Mouse (Mus musculus): Measurements from ENCODE around the gene Gm49711. TPM values are rescaled to one million over a fixed set of nuclear protein-coding genes. Genes with fewer than 3 reads are reported as not detected.

Gm49711 gene
- polyA plus RNA-seq (2015; fragmentation: Nextera tagmentation; extraction: Ambion mirVana) = 0.18 and 0.57 TPM in 2 replicates

- Histone ChIP-seq H3K27me3 (no peaks in the 10 kb centered on the region), H3K4me2 (replicated peaks) (peak within 1 kb of the TSS; percentile 87), H3K4me3 (peak within 1 kb of the TSS; percentile 92), H3K4me1 (peaks cover 22% of the 10 kb centered on the region), H3K27ac (peak within 1 kb of the TSS; percentile 69; the same call in 1 of the 2 replicates), H3K9me3 (peaks cover 14% of the 10 kb centered on the region), H3K9ac (peak within 1 kb of the TSS; percentile 82), H3K36me3 (peaks cover 19% of the 10 kb centered on the region)
- peak; percentile 92 for ATAC-seq (ENCODE audit: low FRiP score, low read depth)
- WGBS = 1% methylated on average over 93 of the region's 99 CpGs
Measured at GRCm38 (mm10) chr16:92057852-92058643, at the start of gene Gm49711, which contains the start of the genes Mrps6 and Slc5a3. Gene Gm49711, plus strand, starts transcription at chr16:92058316. Gene Mrps6, plus strand, starts transcription at chr16:92058270. Gene Slc5a3, plus strand, starts transcription at chr16:92058322.

GRCm38 (mm10) chr16:92009586-92009985 lies 48.5 kb upstream of the Gm49711 start:
- WGBS = 81% methylated on average over 2 of the region's 2 CpGs
- H3K9me3 ChIP-seq = no peaks in the 10 kb centered on the region
- H3K27me3 ChIP-seq = no peaks in the 10 kb centered on the region
- no peak overlapping the region for H3K27ac ChIP-seq
- H3K4me1 ChIP-seq = no peaks in the 10 kb centered on the region
- ATAC-seq (ENCODE audit: low FRiP score, low read depth) = no peak
- H3K9ac ChIP-seq = no peak overlapping the region
- no peaks in the 10 kb centered on the region for H3K36me3 ChIP-seq
- H3K4me3 ChIP-seq = no peak overlapping the region
- no peak overlapping the region for H3K4me2 ChIP-seq (replicated peaks)

GRCm38 (mm10) chr16:92016792-92017191 lies 41.3 kb upstream of the Gm49711 start:
- Histone ChIP-seq H3K9ac (no peak overlapping the region), H3K27ac (no peak overlapping the region), H3K4me1 (peaks cover 6% of the 10 kb centered on the region; the same call in 1 of the 2 replicates), H3K36me3 (no peaks in the 10 kb centered on the region), H3K27me3 (no peaks in the 10 kb centered on the region), H3K9me3 (peaks cover 3% of the 10 kb centered on the region; the same call in 1 of the 2 replicates), H3K4me3 (no peak overlapping the region), H3K4me2 (replicated peaks) (no peak overlapping the region)
- 79% methylated on average over 8 of the region's 8 CpGs for WGBS
- no peak for ATAC-seq (ENCODE audit: low FRiP score, low read depth)

GRCm38 (mm10) chr16:92019141-92020118 lies 38.7 kb upstream of the Gm49711 start:
- Histone ChIP-seq H3K4me1 (peaks cover 6% of the 10 kb centered on the region; the same call in 1 of the 2 replicates), H3K4me3 (peak overlapping the region; percentile 39), H3K36me3 (no peaks in the 10 kb centered on the region), H3K4me2 (replicated peaks) (peak overlapping the region; percentile 62), H3K9ac (peak overlapping the region; percentile 62), H3K27ac (peak overlapping the region; percentile 15; the same call in 1 of the 2 replicates), H3K27me3 (no peaks in the 10 kb centered on the region), H3K9me3 (peaks cover 3% of the 10 kb centered on the region; the same call in 1 of the 2 replicates)
- WGBS = 8% methylated on average over 26 of the region's 26 CpGs
- ATAC-seq (ENCODE audit: low FRiP score, low read depth) = peak; percentile 44; the same call in 1 of the 2 replicates

- 85% methylated on average over 12 of the region's 12 CpGs for WGBS
- ATAC-seq (ENCODE audit: low FRiP score, low read depth) = no peak
- H3K4me3 ChIP-seq = no peak overlapping the region
- H3K27ac ChIP-seq = no peak overlapping the region
- no peaks in the 10 kb centered on the region for H3K27me3 ChIP-seq
- no peaks in the 10 kb centered on the region for H3K36me3 ChIP-seq
- peaks cover 6% of the 10 kb centered on the region; the same call in 1 of the 2 replicates for H3K4me1 ChIP-seq
- H3K9me3 ChIP-seq = peaks cover 3% of the 10 kb centered on the region; the same call in 1 of the 2 replicates
- no peak overlapping the region for H3K9ac ChIP-seq
- H3K4me2 ChIP-seq (replicated peaks) = no peak overlapping the region
Measured at GRCm38 (mm10) chr16:92021656-92022400, 36.3 kb upstream of the Gm49711 start.

- no peak overlapping the region for H3K9ac ChIP-seq
- peaks cover 2% of the 10 kb centered on the region; the same call in 1 of the 2 replicates for H3K9me3 ChIP-seq
- no peak for ATAC-seq (ENCODE audit: low FRiP score, low read depth)
- H3K27ac ChIP-seq = no peak overlapping the region
- no peak overlapping the region for H3K4me3 ChIP-seq
- H3K4me1 ChIP-seq = peaks cover 6% of the 10 kb centered on the region; the same call in 1 of the 2 replicates
- no peaks in the 10 kb centered on the region for H3K27me3 ChIP-seq
- WGBS = 71% methylated on average over 20 of the region's 20 CpGs
- no peaks in the 10 kb centered on the region for H3K36me3 ChIP-seq
- no peak overlapping the region for H3K4me2 ChIP-seq (replicated peaks)
Measured at GRCm38 (mm10) chr16:92022494-92023283, 35.4 kb upstream of the Gm49711 start.

- Histone ChIP-seq H3K9ac (no peak overlapping the region), H3K4me3 (no peak overlapping the region), H3K4me2 (replicated peaks) (no peak overlapping the region), H3K36me3 (no peaks in the 10 kb centered on the region), H3K27ac (no peak overlapping the region), H3K27me3 (no peaks in the 10 kb centered on the region), H3K4me1 (0 out of 2 replicates have a peak, but pooled peaks cover under 1% of the 10 kb centered on the region), H3K9me3 (no peaks in the 10 kb centered on the region)
- 88% methylated on average over 3 of the region's 3 CpGs for WGBS
- ATAC-seq (ENCODE audit: low FRiP score, low read depth) = no peak
Measured at GRCm38 (mm10) chr16:92033286-92033685, 24.8 kb upstream of the Gm49711 start.

GRCm38 (mm10) chr16:92034676-92035075 lies 23.4 kb upstream of the Gm49711 start:
- no peak overlapping the region for H3K4me2 ChIP-seq (replicated peaks)
- no peaks in the 10 kb centered on the region for H3K4me1 ChIP-seq
- no peak overlapping the region for H3K4me3 ChIP-seq
- H3K9ac ChIP-seq = no peak overlapping the region
- no peaks in the 10 kb centered on the region for H3K9me3 ChIP-seq
- H3K36me3 ChIP-seq = no peaks in the 10 kb centered on the region
- 72% methylated on average over 5 of the region's 5 CpGs for WGBS
- H3K27ac ChIP-seq = no peak overlapping the region
- no peaks in the 10 kb centered on the region for H3K27me3 ChIP-seq
- no peak for ATAC-seq (ENCODE audit: low FRiP score, low read depth)

- ATAC-seq (ENCODE audit: low FRiP score, low read depth) = no peak
- Histone ChIP-seq H3K4me1 (no peaks in the 10 kb centered on the region), H3K4me3 (no peak overlapping the region), H3K36me3 (no peaks in the 10 kb centered on the region), H3K27me3 (no peaks in the 10 kb centered on the region), H3K4me2 (replicated peaks) (no peak overlapping the region), H3K9me3 (no peaks in the 10 kb centered on the region), H3K9ac (no peak overlapping the region), H3K27ac (no peak overlapping the region)
- 58% methylated on average over 8 of the region's 8 CpGs for WGBS
Measured at GRCm38 (mm10) chr16:92036701-92037100, 21.4 kb upstream of the Gm49711 start.

GRCm38 (mm10) chr16:92037891-92038607 lies 20.1 kb upstream of the Gm49711 start:
- ATAC-seq (ENCODE audit: low FRiP score, low read depth) = no peak
- H3K36me3 ChIP-seq = no peaks in the 10 kb centered on the region
- H3K4me1 ChIP-seq = no peaks in the 10 kb centered on the region
- no peak overlapping the region for H3K4me3 ChIP-seq
- H3K9ac ChIP-seq = no peak overlapping the region
- no peaks in the 10 kb centered on the region for H3K9me3 ChIP-seq
- 84% methylated on average over 21 of the region's 21 CpGs for WGBS
- no peak overlapping the region for H3K27ac ChIP-seq
- H3K4me2 ChIP-seq (replicated peaks) = no peak overlapping the region
- H3K27me3 ChIP-seq = no peaks in the 10 kb centered on the region

Measured in limb, embryonic 13.5 days (tissue).